Mouse (Mus musculus) heart, postnatal 36 days (tissue): ENCODE measurements around the gene Cyp21a1. TPM values are rescaled to one million over a fixed set of nuclear protein-coding genes. Genes with fewer than 3 reads are reported as not detected.
"Not testable (repeated sequence)": the region's sequence is repeated elsewhere in the genome, so short reads cannot be mapped to it uniquely, and the experiment has no call there.

Experiments used
- DNase-seq, 2 experiments: peaks; one replicate each; pipeline ENCODE4 v3.0.0; 2021 to 2022
- intact Hi-C: fragments of 180-260 bp; cut with DNase I; formaldehyde crosslinking; loops from one replicate; pipeline ENCODE4 v1.15.1; 2025
- total RNA-seq, 2 experiments: library from RNA; stranded (reverse); gene quantifications; 2 replicates each; pipeline ENCODE4 v1.2.3; 2021

Cyp21a1 gene
- total RNA-seq, 2 experiments from 2014 or later, result not detected

- intact Hi-C loops, result no loop called here
- DNase-seq, result no peak
These were observed 4.3 kb upstream of the Cyp21a1 start for GRCm38 (mm10) chr17:34808599-34809205.

GRCm38 (mm10) chr17:34807176-34807575 lies 2.8 kb upstream of the Cyp21a1 start:
- DNase-seq, result no peak
- intact Hi-C loops, result no loop called here

DNA sequence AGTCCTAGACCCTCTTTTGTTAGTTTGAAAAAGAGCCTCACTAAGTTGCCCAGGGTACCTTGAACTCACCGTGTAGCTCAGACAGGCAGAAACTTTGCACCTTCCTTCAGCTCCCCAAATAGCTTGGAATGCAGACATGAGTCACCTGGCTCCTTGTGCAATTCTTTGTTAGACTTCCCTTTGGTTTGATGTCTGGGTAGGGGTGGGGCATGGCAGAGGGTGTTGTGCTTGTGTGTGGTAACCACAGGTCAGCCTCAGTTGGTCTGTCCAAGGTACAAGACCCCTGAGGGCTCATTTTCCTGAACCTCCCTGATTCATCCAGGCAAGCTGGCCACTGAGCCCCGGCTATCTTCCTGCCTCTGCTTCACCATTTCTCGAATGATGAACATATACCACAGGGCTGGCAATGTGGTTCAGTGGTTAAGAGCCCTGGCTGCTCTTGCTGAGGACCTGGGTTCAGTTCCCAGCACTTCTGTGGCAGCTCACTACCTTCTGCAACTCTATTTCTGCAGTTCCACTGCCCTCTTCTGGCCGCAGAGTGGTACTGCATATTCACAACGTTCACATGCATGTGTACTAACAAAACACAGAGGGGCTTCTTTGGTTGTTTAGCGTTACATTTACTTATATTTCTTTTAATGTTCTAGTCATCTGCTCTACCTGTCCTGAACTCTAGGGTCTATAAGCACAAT lies 656 bp upstream of the Cyp21a1 start:
- intact Hi-C loops, result no loop called here

GRCm38 (mm10) chr17:34803367-34803766 lies 994 bp downstream of the Cyp21a1 start:
- intact Hi-C loops, DNase-seq: not testable (repeated sequence)

More for the DNA sequence above, 656 bp upstream of the Cyp21a1 start:
- no peak for DNase-seq

DNA sequence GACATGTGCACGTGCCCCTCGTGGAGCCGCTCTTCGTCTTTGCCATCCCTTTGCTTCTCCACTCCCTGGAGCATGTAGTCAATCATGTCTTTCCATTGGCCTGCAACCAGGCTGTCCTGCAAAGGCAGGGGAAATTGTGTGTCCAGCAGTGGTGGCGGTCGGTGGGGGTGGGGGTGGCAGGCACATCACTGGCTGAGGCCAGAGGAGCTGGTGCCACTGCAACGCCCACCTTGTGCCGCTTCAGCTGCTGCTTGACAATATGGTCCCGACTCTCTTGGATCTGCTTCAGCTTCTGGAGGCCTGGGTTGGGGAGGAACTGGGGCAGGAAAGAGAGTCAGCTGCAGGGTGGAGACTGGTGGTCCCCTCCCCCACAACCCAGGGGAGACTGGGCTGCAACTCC lies 1.6 kb downstream of the Cyp21a1 start:
- intact Hi-C loops, DNase-seq: not testable (repeated sequence)

- DNase-seq, intact Hi-C loops: not testable (repeated sequence)
These were observed 3.5 kb downstream of the Cyp21a1 start for GRCm38 (mm10) chr17:34800781-34801305.

- intact Hi-C loops, result loop anchor here (5.0 kb wide), 1 partner anchor 87 kb away; no protein-coding TSS in a partner anchor
These were observed 4.8 kb downstream of the Cyp21a1 start for GRCm38 (mm10) chr17:34799531-34799925.

GRCm38 (mm10) chr17:34798866-34799530 lies 5.4 kb downstream of the Cyp21a1 start:
- intact Hi-C loops, result loop anchor here (5.0 kb wide), 1 partner anchor 87 kb away; no protein-coding TSS in a partner anchor
- no peak for DNase-seq

More at GRCm38 (mm10) chr17:34799531-34799925, 4.8 kb downstream of the Cyp21a1 start:
- DNase-seq, result no peak

DNA sequence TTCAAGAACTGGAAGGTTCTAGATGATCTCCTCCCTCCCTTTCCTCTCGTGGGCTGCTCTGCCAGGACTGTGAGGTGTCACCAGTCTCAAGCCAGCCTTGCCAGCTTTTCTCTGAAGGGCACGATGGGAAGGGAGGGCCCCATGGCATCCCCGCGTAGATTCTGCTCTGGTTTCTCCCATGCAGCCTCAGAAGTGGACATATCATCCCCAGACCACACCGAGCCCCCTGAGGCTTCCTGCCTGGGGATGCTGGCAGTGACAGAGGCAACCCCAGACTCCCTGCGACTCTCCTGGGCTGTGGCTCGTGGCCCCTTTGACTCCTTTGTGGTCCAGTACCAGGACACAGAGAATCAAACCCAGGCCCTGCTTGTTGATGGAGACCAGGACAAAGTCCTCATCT lies 6.3 kb downstream of the Cyp21a1 start:
- not testable (repeated sequence) for DNase-seq
- intact Hi-C loops, result loop anchor here (5.0 kb wide), 1 partner anchor 86 kb away; no protein-coding TSS in a partner anchor

- intact Hi-C loops, result loop anchor here (5.0 kb wide), 1 partner anchor 85 kb away; no protein-coding TSS in a partner anchor
These were observed 7.0 kb downstream of the Cyp21a1 start for GRCm38 (mm10) chr17:34797211-34797995.

DNA sequence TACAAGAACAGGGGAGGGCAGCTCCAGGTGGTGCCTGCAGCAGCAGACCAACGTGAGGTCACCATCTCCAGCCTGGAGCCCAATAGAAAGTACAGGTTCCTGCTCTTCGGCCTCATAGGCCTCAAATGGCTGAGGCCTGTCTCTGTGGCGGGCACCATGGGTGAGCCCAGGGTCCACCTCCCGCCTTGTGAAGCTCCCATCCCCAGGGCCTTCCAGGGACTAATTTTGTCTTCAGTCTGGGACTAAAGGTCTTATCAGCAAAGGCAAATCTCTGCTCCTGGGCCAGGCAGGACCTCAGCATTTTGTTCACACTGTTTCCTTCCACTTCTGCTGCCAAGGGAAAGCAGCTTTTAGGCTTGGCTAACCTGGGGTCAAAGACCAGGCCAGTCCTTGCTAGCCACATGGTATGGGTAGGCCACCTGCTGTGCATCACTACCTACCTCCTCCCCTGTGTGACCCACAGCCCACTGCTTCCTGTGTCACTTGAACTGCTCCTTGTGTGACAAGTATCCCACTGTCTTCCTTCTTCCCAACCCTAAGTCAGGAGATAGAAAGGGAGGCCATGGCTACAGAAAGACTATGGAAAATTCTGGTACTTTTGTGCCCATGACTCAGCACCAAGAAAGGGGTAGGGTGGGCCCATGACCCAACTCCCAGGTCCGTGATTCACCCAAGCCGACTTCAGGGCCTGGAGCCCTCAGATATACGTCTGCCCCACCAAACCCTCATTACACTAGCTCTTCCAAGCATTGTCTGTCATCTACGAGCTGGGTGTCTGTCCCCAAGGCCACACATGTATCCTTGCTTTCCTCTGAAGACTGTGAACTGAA lies 7.8 kb downstream of the Cyp21a1 start:
- no peak for DNase-seq
- intact Hi-C loops, result loop anchor here (5.0 kb wide), 1 partner anchor 84 kb away; no protein-coding TSS in a partner anchor

More at GRCm38 (mm10) chr17:34797211-34797995, 7.0 kb downstream of the Cyp21a1 start:
- DNase-seq, result not testable (repeated sequence)

GRCm38 (mm10) chr17:34795633-34796032 lies 8.7 kb downstream of the Cyp21a1 start:
- peak; percentile 36 to 65 for DNase-seq
- intact Hi-C loops, result loop anchor here (5.0 kb wide), 1 partner anchor 83 kb away; no protein-coding TSS in a partner anchor

DNA sequence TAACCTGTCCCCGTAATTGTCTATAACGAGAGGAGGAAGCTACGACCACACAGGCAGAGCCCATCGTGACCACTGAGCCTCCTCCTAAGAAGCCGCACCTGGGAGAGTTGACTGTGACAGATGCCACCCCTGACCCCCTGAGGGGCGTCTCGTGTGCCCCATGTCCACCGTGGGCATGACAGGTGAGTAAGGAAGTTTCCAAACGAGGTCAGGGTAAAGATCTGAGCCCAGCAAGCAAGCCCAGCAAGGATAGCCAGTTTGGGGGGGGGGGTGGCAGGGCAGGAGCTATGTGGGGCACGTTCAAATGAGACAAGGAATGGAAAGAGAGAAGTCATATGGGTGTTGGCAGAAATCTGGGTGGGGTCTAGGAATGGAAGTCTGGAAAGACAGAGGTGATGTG lies 9.3 kb downstream of the Cyp21a1 start:
- DNase-seq, result no peak
- intact Hi-C loops, result loop anchor here (5.0 kb wide), 1 partner anchor 83 kb away; no protein-coding TSS in a partner anchor

GRCm38 (mm10) chr17:34777680-34778325 lies 26.6 kb downstream of the Cyp21a1 start:
- DNase-seq, result no peak
- intact Hi-C loops, result no loop called here

- DNase-seq, result no peak
These were observed 42.9 kb downstream of the Cyp21a1 start for GRCm38 (mm10) chr17:34761471-34761870.

More at GRCm38 (mm10) chr17:34761471-34761870, 42.9 kb downstream of the Cyp21a1 start:
- intact Hi-C loops, result no loop called here
